Mouse (Mus musculus) adrenal gland, adult 2 months (tissue): ENCODE data around the gene Hspd1. TPM values are rescaled to one million over a fixed set of nuclear protein-coding genes. Genes with fewer than 3 reads are reported as not detected.

Source experiments
- DNase-seq: peaks from one replicate; pipeline ENCODE4 v3.0.0; 2021
- polyA plus RNA-seq: library from polyadenylated mRNA; depleted of rRNA; stranded (reverse); fragments of >200 nt; gene quantifications from 2 replicates; pipeline ENCODE4 v1.2.3, GENCODE M21; 2012; rRNA removed
- total RNA-seq, 2 experiments: library from RNA; stranded (reverse); gene quantifications; 2 replicates each; pipeline ENCODE4 v1.2.3; 2021

Hspd1 gene
- total and polyA plus RNA-seq, 3 experiments, result 38.9 to 1,353 (median 1,172) TPM

DNA sequence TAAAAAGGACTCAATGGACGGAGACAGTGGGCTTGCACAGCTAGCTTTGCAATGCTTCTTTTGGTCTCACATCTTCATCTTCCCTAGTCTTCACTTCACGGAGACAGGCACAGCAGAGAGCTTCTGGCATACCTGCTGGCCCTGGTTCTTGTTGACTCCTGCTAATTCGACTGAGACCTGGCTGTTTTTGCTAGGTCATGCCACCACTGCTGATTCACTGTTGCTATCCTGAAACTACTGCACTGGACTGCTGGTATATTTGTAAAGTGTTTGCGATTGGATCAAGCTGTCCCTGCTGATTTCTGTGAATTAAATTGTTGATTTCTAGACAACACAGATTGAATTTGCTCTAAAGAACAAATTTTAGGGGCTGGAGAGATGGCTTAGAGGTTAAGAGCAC, 46.4 kb downstream of the Hspd1 start:
- DNase-seq, result no peak

- no peak for DNase-seq
These were observed 48.1 kb downstream of the Hspd1 start for GRCm38 (mm10) chr1:55039944-55040343.

GRCm38 (mm10) chr1:55031026-55031779, 56.8 kb downstream of the Hspd1 start:
- DNase-seq, result no peak

DNA sequence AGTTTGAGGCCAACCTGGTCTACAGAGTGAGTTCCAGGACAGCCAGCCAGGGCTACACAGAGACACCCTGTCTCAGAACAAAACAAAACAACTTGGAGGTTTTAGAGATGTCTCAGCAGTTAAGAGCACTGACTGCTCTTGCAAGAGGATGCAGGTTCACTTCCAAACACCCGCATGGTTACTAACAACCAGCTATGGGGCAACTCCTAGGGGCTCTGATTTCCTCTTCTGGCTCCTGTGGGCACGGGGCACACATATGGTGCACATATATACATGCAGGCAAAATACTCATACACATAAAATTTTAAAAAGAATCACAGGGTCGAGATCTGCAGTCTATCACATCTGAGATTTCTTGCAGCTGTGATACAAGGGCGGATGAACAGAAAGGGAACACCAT, 58.6 kb downstream of the Hspd1 start:
- no peak for DNase-seq

DNA sequence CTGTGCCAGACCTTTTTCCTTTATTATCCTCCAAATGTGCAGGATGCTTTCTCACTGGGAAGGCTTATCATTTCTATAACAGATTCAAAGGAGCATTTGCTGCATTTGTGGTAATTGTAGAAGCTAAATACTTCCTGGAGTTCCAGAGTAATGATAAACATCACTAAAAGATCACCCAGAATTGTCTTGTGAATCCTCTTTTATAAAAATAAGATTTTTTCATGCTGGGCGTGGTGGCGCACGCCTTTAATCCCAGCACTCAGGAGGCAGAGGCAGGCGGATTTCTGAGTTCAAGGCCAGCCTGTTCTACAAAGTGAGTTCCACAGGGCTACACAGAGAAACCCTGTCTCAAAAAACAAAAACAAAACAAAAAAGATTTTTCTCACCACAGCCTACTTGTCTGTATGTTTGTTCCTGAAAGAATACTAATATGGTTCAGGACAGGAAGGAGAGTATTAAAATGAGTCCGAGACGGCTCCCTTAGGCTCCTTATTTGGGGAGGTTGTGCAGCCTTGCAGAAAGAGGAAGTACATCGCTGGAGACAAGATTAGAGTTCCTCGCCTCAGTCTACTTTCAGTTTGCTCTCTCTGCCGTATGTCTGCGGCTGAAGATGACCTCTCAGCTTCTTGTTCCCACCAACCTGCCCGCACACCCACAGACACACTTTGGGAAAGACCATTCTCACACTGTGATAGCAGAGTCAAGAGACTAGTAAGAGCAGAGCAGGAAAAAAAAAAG, 59.4 kb downstream of the Hspd1 start:
- no peak for DNase-seq

DNA sequence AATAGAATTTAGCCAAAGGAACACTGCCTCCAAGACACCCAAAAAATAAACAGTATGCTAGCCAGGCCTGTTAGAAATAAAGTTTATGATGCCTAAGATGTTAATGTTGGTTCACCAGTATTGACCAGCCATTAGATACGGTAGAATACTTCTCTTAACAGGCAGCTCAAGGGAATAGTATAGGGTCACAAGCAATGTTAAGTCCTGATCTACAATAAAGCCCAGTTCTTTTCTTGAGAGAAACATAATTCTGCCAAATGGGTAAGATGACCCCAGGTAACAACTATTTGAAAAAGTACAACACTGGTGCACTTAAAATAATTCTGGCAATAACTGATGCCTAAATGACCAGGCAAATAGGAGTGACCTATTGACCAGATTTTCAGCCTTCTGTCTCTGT, 60.1 kb downstream of the Hspd1 start:
- no peak for DNase-seq

Other genes starting within 250 kb of the Hspd1 start
- gene Ankrd44, start 161.9 kb downstream of the Hspd1 start, total RNA-seq, result 10 to 100 TPM; 12.7 to 17.0 TPM
- 1.8 and 2.3 TPM in 2 replicates for gene Ankrd44, start 161.9 kb downstream of the Hspd1 start, polyA plus RNA-seq
- gene Sf3b1, start 60.8 kb downstream of the Hspd1 start, total RNA-seq, result 100 to 1,000 TPM; 121 to 124 TPM
- gene Sf3b1, start 60.8 kb downstream of the Hspd1 start, polyA plus RNA-seq, result 6.9 and 7.9 TPM in 2 replicates
- gene Coq10b, start 35.5 kb downstream of the Hspd1 start, total RNA-seq, result 100 to 1,000 TPM in 1 of 2 experiments, 10 to 100 TPM in 1; 89.5 to 135 TPM
- gene Coq10b, start 35.5 kb downstream of the Hspd1 start, polyA plus RNA-seq, result 24.3 and 24.4 TPM in 2 replicates
- 100 to 1,000 TPM; 618 to 826 TPM for gene Hspe1, start 111 bp downstream of the Hspd1 start, total RNA-seq
- gene Hspe1, start 111 bp downstream of the Hspd1 start, polyA plus RNA-seq, result 64.2 and 81.1 TPM in 2 replicates
- 100 to 1,000 TPM; 136 to 390 TPM for gene Mob4, start 43.0 kb upstream of the Hspd1 start, total RNA-seq
- gene Mob4, start 43.0 kb upstream of the Hspd1 start, polyA plus RNA-seq, result 14.5 and 24.4 TPM in 2 replicates
- gene Rftn2, start 138.5 kb upstream of the Hspd1 start, total RNA-seq, result 10 to 100 TPM; 13.5 to 27.1 TPM
- 2.0 and 2.1 TPM in 2 replicates for gene Rftn2, start 138.5 kb upstream of the Hspd1 start, polyA plus RNA-seq
- 1 to 10 TPM; 5.4 to 6.6 TPM for gene Mars2, start 148.9 kb upstream of the Hspd1 start, total RNA-seq
- gene Mars2, start 148.9 kb upstream of the Hspd1 start, polyA plus RNA-seq, result 4.2 and 4.5 TPM in 2 replicates